Mouse (Mus musculus) B cell, adult 67 days (primary cell): ENCODE data around the gene Sbf2. TPM values are rescaled to one million over a fixed set of nuclear protein-coding genes. Genes with fewer than 3 reads are reported as not detected.

Experiments used
- total RNA-seq, 2 experiments: library from RNA; stranded (reverse); gene quantifications; 4 replicates each; pipeline ENCODE4 v1.2.4; 2023

Sbf2 gene
- total RNA-seq = 1 to 10 TPM; 9.0 to 9.2 TPM

GRCm38 (mm10) chr7:110614133-110615063 lies at the start of gene Sbf2:
Sbf2 (minus strand) TSS chr7:110614922.

GRCm38 (mm10) chr7:110627486-110628272 lies 13.0 kb upstream of the Sbf2 start, which contains the start of gene Adm:
Adm (plus strand) TSS chr7:110627661.

Other genes with a start within 250 kb of the Sbf2 start
- gene Adm, start 12.7 kb upstream of the Sbf2 start, total RNA-seq = 1 to 10 TPM; 2.1 to 2.6 TPM
- gene Ampd3, start 153.3 kb upstream of the Sbf2 start, total RNA-seq = 10 to 100 TPM; 17.1 to 21.4 TPM
- gene Rnf141, start 229.5 kb upstream of the Sbf2 start, total RNA-seq = 10 to 100 TPM; 32.5 to 39.8 TPM
- not detected for gene Lyve1, start 248.3 kb upstream of the Sbf2 start, total RNA-seq